Mouse (Mus musculus) kidney, embryonic 14.5 days (tissue): ENCODE results near the gene Vmn1r53. TPM values are rescaled to one million over a fixed set of nuclear protein-coding genes. Genes with fewer than 3 reads are reported as not detected.
"Not testable (repeated sequence)": the region's sequence is repeated elsewhere in the genome, so short reads cannot be mapped to it uniquely, and the experiment has no call there.

Experiments
- ATAC-seq: fragments of 200-750 bp; cut with Nextera tagmentation; 2 replicates; pipeline ENCODE4 v1.8.0; 2017; ENCODE audit warnings: moderate number of reproducible peaks, mild to moderate bottlenecking, moderate TSS enrichment, moderate library complexity; ENCODE audit not compliant: low FRiP score, low TSS enrichment
- H3K27ac ChIP-seq: fragments of 300-500 bp; sonication (generic); 2 replicates; pipeline ENCODE4 v1.5.1; 2014; ENCODE audit warnings: low read depth, mild to moderate bottlenecking, low read length, moderate library complexity, mixed read lengths
- H3K27me3 ChIP-seq: fragments of 300-500 bp; sonication (generic); 2 replicates; pipeline ENCODE4 v1.6.1; 2014; ENCODE audit warnings: mild to moderate bottlenecking, low read length; ENCODE audit not compliant: control insufficient read depth, insufficient read depth
- H3K36me3 ChIP-seq: fragments of 300-500 bp; sonication (generic); 2 replicates; pipeline ENCODE4 v1.6.1; 2014; ENCODE audit warnings: low read length, mixed read lengths; ENCODE audit not compliant: control insufficient read depth, insufficient read depth
- H3K4me1 ChIP-seq: fragments of 300-500 bp; sonication (generic); 2 replicates; pipeline ENCODE4 v1.6.1; 2014; ENCODE audit warnings: low read length, mixed read lengths; ENCODE audit not compliant: control insufficient read depth, insufficient read depth
- H3K4me2 ChIP-seq: fragments of 300-500 bp; sonication (generic); replicated peaks from 2 replicates; pipeline ENCODE4 v1.6.1; 2014; ENCODE audit warnings: low read depth, mild to moderate bottlenecking, low read length
- H3K4me3 ChIP-seq: fragments of 300-500 bp; sonication (generic); 2 replicates; pipeline ENCODE4 v1.5.1; 2014; ENCODE audit warnings: mild to moderate bottlenecking, low read length
- H3K9ac ChIP-seq: fragments of 300-500 bp; sonication (generic); 2 replicates; pipeline ENCODE4 v1.6.1; 2014; ENCODE audit warnings: low read depth, mild to moderate bottlenecking, low read length, moderate library complexity
- H3K9me3 ChIP-seq: fragments of 300-500 bp; sonication (generic); 2 replicates; pipeline ENCODE4 v1.6.1; 2016; ENCODE audit warnings: low read length; ENCODE audit not compliant: control insufficient read depth
- WGBS: fragments of 180-500 bp; shearing (Covaris S2); extraction: QIAGEN DNeasy Blood & Tissue Kit; methylation state at CpG from one replicate; pipeline ENCODE4 v1.1.7; 2014; 5-methylcytosine and 5-hydroxymethylcytosine counted together
- polyA plus RNA-seq: library from polyadenylated mRNA; unstranded; fragments of >200 nt; fragmentation: Nextera tagmentation; extraction: Ambion mirVana; gene quantifications from 2 replicates; pipeline ENCODE4 v1.2.1, GENCODE M21; 2014

The Vmn1r53 gene
- not detected in 2 replicates for polyA plus RNA-seq

GRCm38 (mm10) chr6:90224338-90224737 is at the start of gene Vmn1r53:
Vmn1r53 (minus strand) TSS chr6:90224438.
- WGBS, result 80% methylated on average over 1 of the region's 1 CpGs
- Histone ChIP-seq H3K27me3 (no peaks in the 10 kb centered on the region), H3K4me2 (no peak within 1 kb of the TSS), H3K27ac (no peak within 1 kb of the TSS), H3K36me3 (no peaks in the 10 kb centered on the region), H3K9me3 (no peaks in the 10 kb centered on the region), H3K4me3 (no peak within 1 kb of the TSS), H3K4me1 (no peaks in the 10 kb centered on the region), H3K9ac (no peak within 1 kb of the TSS)
- no peak for ATAC-seq

GRCm38 (mm10) chr6:90246000-90246399 is 21.8 kb upstream of the Vmn1r53 start, which contains the start of gene Vmn1r54:
Vmn1r54 (plus strand) TSS chr6:90246300.
- H3K4me3 ChIP-seq, result no peak within 1 kb of the TSS
- H3K9me3 ChIP-seq, result no peaks in the 10 kb centered on the region
- WGBS, result 74% methylated on average over 1 of the region's 1 CpGs
- no peak within 1 kb of the TSS for H3K27ac ChIP-seq
- H3K4me2 ChIP-seq, result no peak within 1 kb of the TSS
- ATAC-seq, result no peak
- H3K36me3 ChIP-seq, result no peaks in the 10 kb centered on the region
- H3K27me3 ChIP-seq, result no peaks in the 10 kb centered on the region
- H3K9ac ChIP-seq, result no peak within 1 kb of the TSS
- no peaks in the 10 kb centered on the region for H3K4me1 ChIP-seq

- no peak for ATAC-seq
- no peaks in the 10 kb centered on the region for H3K9me3 ChIP-seq
- H3K36me3 ChIP-seq, result no peaks in the 10 kb centered on the region
- H3K4me3 ChIP-seq, result no peak overlapping the region
- no peak overlapping the region for H3K4me2 ChIP-seq
- no peaks in the 10 kb centered on the region for H3K27me3 ChIP-seq
- H3K9ac ChIP-seq, result no peak overlapping the region
- H3K27ac ChIP-seq, result no peak overlapping the region
- no peaks in the 10 kb centered on the region for H3K4me1 ChIP-seq
- 80% methylated on average over 3 of the region's 3 CpGs for WGBS
These were observed 19.8 kb upstream of the Vmn1r53 start for GRCm38 (mm10) chr6:90244019-90244418.

DNA sequence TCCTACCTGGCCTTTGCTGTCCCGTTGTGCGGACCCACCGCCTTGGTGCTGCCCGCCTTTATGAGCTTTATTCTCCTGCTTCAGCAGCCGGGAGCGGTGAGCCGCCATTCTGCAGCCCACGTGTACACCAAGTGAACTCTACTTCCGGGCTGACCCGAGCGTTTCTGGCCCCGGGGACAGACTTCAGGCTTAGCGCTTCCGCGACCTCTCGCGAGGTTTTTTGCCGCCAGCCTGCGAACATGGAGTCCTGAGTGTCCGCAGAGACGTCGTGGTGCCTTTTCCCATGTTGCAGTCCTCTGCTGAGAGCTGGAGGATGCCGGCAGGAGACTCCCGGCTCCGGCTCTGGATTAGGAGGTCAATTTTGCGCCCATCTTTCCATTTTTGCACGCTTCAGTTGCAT is 8.4 kb upstream of the Vmn1r53 start:
- 70% methylated on average over 27 of the region's 27 CpGs for WGBS
- Histone ChIP-seq H3K4me2 (no peak overlapping the region), H3K4me3 (no peak overlapping the region), H3K9me3 (peaks cover 4% of the 10 kb centered on the region; the same call in 1 of the 2 replicates), H3K9ac (no peak overlapping the region), H3K36me3 (no peaks in the 10 kb centered on the region), H3K4me1 (no peaks in the 10 kb centered on the region), H3K27ac (no peak overlapping the region), H3K27me3 (no peaks in the 10 kb centered on the region)
- no peak for ATAC-seq

DNA sequence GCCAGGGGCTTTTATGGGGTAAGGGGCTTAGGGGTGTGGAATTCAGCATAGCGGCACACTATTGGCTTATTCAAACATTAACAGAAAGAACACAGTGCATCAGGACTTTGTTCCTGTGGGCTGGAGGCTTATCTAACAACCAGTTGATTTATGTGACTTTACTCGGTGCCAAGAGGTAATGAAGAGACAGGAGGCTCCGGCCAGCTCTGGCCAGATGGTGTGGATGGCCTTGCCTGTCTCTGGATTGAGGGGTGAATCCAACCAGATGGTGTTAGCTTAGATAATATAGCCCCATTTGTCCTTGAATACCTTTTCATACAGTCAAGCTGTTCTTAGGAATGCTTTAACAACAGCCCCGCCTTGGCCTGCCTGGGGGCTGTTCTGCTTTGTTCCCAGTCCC is 7.9 kb upstream of the Vmn1r53 start:
- H3K36me3 ChIP-seq, H3K27ac ChIP-seq, H3K9me3 ChIP-seq, H3K27me3 ChIP-seq, H3K9ac ChIP-seq, ATAC-seq, H3K4me1 ChIP-seq, H3K4me3 ChIP-seq, H3K4me2 ChIP-seq: not testable (repeated sequence)
- 90% methylated on average over 4 of the region's 4 CpGs for WGBS

DNA sequence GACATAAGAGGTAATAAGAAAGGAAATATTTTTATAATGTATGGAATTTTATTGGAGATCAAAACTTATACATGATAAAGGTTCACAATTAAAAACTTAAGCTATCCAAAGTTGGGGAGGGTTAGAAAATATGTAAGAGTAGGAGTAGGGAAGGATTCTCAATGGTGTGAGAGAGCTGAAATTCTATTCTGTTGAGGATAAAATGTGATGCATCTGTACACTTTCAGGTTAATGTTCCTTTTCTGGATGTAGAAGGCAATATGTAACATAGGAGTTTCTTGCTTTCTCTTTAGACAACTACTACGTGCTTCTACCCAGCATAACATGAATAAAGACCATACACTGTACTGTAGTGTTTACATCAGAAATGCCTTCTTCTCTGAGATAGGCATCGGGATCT is 21.7 kb downstream of the Vmn1r53 start, which contains the start of gene V1ra8:
TSS of gene V1ra8 (plus strand) at position 301 of the 400 bp plus-strand sequence.
- not testable (repeated sequence) for ATAC-seq, H3K4me2 ChIP-seq, H3K27me3 ChIP-seq, H3K4me3 ChIP-seq, H3K27ac ChIP-seq, H3K9ac ChIP-seq, H3K9me3 ChIP-seq, H3K36me3 ChIP-seq, H3K4me1 ChIP-seq
- WGBS, result 88% methylated on average over 2 of the region's 2 CpGs

- H3K9ac ChIP-seq, result no peak within 1 kb of the TSS
- no peak within 1 kb of the TSS for H3K4me2 ChIP-seq
- H3K9me3 ChIP-seq, result peaks cover 3% of the 10 kb centered on the region; the same call in 1 of the 2 replicates
- no peak within 1 kb of the TSS for H3K4me3 ChIP-seq
- no peak within 1 kb of the TSS for H3K27ac ChIP-seq
- H3K27me3 ChIP-seq, result no peaks in the 10 kb centered on the region
- WGBS, result 77% methylated on average over 2 of the region's 2 CpGs
- H3K4me1 ChIP-seq, result no peaks in the 10 kb centered on the region
- no peak for ATAC-seq
- H3K36me3 ChIP-seq, result no peaks in the 10 kb centered on the region
These were observed 49.7 kb downstream of the Vmn1r53 start, which contains the start of gene Vmn1r52 for GRCm38 (mm10) chr6:90174508-90174907. Vmn1r52 (plus strand) TSS chr6:90174808.

Other genes with a start within 250 kb of the Vmn1r53 start
- gene Vmn1r47, start 208.3 kb downstream of the Vmn1r53 start, polyA plus RNA-seq, result not detected in 2 replicates
- not detected in 2 replicates for gene Vmn1r48, start 187.6 kb downstream of the Vmn1r53 start, polyA plus RNA-seq
- not detected in 2 replicates for gene Vmn1r49, start 145.9 kb downstream of the Vmn1r53 start, polyA plus RNA-seq
- not detected in 2 replicates for gene Vmn1r50, start 123.0 kb downstream of the Vmn1r53 start, polyA plus RNA-seq
- not detected in 2 replicates for gene Vmn1r51, start 101.8 kb downstream of the Vmn1r53 start, polyA plus RNA-seq
- gene Vmn1r52, start 49.6 kb downstream of the Vmn1r53 start, polyA plus RNA-seq, result not detected in 2 replicates
- gene V1ra8, start 21.6 kb downstream of the Vmn1r53 start, polyA plus RNA-seq, result not detected in 2 replicates
- gene Vmn1r54, start 21.9 kb upstream of the Vmn1r53 start, polyA plus RNA-seq, result not detected in 2 replicates
- not detected in 2 replicates for gene BC048671, start 76.8 kb upstream of the Vmn1r53 start, polyA plus RNA-seq
- 4.1 and 4.8 TPM in 2 replicates for gene Chst13, start 100.7 kb upstream of the Vmn1r53 start, polyA plus RNA-seq
- gene Uroc1, start 108.8 kb upstream of the Vmn1r53 start, polyA plus RNA-seq, result 0.05 TPM in 1 of 2 replicates, not detected in the other
- gene Zxdc, start 145.1 kb upstream of the Vmn1r53 start, polyA plus RNA-seq, result 8.6 and 12.9 TPM in 2 replicates
- 0.53 and 0.91 TPM in 2 replicates for gene Cfap100, start 204.4 kb upstream of the Vmn1r53 start, polyA plus RNA-seq
- 5.3 and 9.3 TPM in 2 replicates for gene Klf15, start 238.1 kb upstream of the Vmn1r53 start, polyA plus RNA-seq